ENCODE assay signal across 10 mouse cellular contexts in the genomic region with DNA sequence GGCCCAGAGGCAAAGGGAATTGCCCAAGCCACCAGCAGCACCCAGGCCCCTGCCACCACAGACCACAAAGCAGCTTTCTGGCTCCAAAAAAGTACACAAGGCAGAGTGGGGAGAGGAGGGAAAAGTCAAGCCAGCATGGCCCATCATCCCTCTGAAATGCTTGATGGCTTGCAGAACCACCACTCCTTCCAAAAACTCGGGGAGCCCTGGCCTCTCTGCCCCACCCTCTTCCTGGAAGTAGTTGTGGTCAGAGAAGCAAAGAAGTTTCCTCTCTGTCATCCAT. TPM values are rescaled to one million over a fixed set of nuclear protein-coding genes. Genes with fewer than 3 reads are reported as not detected.
DNase-seq lines count a peak whose midpoint lies in the region; ATAC-seq and TF ChIP-seq lines count a peak whose summit lies in the region.
"Had no signal": no experiment of that assay in that cellular context is flagged by ENCODE, and none has a peak within 500 bp of the region (broad histone marks: within the 10 kb centered on the region; RNA-seq: fewer than 3 reads in every experiment).

No protein-coding gene starts in this region.

- ATAC-seq in midbrain, embryonic 13.5 days, result no peak
- no peak for ATAC-seq in intestine, embryonic 14.5 days (replicated peaks; ENCODE audit: low FRiP score, low TSS enrichment, low read depth)
- ATAC-seq in stomach, postnatal 0 days (ENCODE audit: low FRiP score, low TSS enrichment), result no peak
- ATAC-seq: forebrain, postnatal 0 days had no signal

- no peaks in the 10 kb centered on the region for H3K36me3 ChIP-seq in midbrain, embryonic 13.5 days
- H3K36me3 ChIP-seq in midbrain, embryonic 10.5 days, result no peaks in the 10 kb centered on the region
- H3K36me3 ChIP-seq in intestine, embryonic 14.5 days (ENCODE audit: control insufficient read depth, insufficient read depth, low read length), result no peaks in the 10 kb centered on the region
- no peaks in the 10 kb centered on the region for H3K36me3 ChIP-seq in stomach, postnatal 0 days (ENCODE audit: control insufficient read depth, insufficient read depth, low read length)

- 68% methylated on average over 1 of the region's 1 CpGs for WGBS in midbrain, embryonic 13.5 days
- 70% methylated on average over 1 of the region's 1 CpGs for WGBS in midbrain, embryonic 10.5 days
- 25% methylated on average over 1 of the region's 1 CpGs for WGBS in intestine, embryonic 14.5 days
- 5% methylated on average over 1 of the region's 1 CpGs for WGBS in stomach, postnatal 0 days

- no peak for TF ChIP-seq EP300 in stomach, postnatal 0 days (optimal IDR thresholded peaks at IDR 0.05)

- H3K4me3 ChIP-seq in midbrain, embryonic 13.5 days (replicated peaks), result no peak overlapping the region
- H3K4me3 ChIP-seq in midbrain, embryonic 10.5 days, result no peak overlapping the region
- no peak overlapping the region for H3K4me3 ChIP-seq in intestine, embryonic 14.5 days (ENCODE audit: low read depth, low read length)
- peak overlapping the region; percentile 18 for H3K4me3 ChIP-seq in stomach, postnatal 0 days (ENCODE audit: low read depth, low read length)

- DNase-seq in heart, adult 11 months, result peak; percentile 93
- no peak for DNase-seq in heart, adult 18-20 months
- DNase-seq in midbrain, embryonic 10.5 days (ENCODE audit: low spot score), result no peak
- DNase-seq in intestine, embryonic 14.5 days (ENCODE audit: low spot score), result no peak
- no peak for DNase-seq in stomach, postnatal 0 days (ENCODE audit: low spot score)
- DNase-seq in cerebellum, postnatal 36 days, result no peak
- DNase-seq in kidney, postnatal 10 days, result no peak
- DNase-seq: forebrain, postnatal 0 days had no signal

- no peaks in the 10 kb centered on the region for H3K9me3 ChIP-seq in midbrain, embryonic 13.5 days
- no peaks in the 10 kb centered on the region for H3K9me3 ChIP-seq in midbrain, embryonic 10.5 days (replicated peaks)
- H3K9me3 ChIP-seq in intestine, embryonic 14.5 days (ENCODE audit: control insufficient read depth, low read length), result no peaks in the 10 kb centered on the region
- H3K9me3 ChIP-seq in stomach, postnatal 0 days (ENCODE audit: control insufficient read depth, low read length), result no peaks in the 10 kb centered on the region

- H3K9ac ChIP-seq in midbrain, embryonic 13.5 days (replicated peaks), result no peak overlapping the region
- 0 out of 2 replicates have a peak overlapping the region, but pooled peaks have one; percentile 11 for H3K9ac ChIP-seq in intestine, embryonic 14.5 days (ENCODE audit: low read length)
- 0 out of 2 replicates have a peak overlapping the region, but pooled peaks have one; percentile 31 for H3K9ac ChIP-seq in stomach, postnatal 0 days (ENCODE audit: low read length)

- H3K4me2 ChIP-seq in midbrain, embryonic 13.5 days (replicated peaks), result peak overlapping the region; percentile 7; the same call in 1 of the 2 replicates
- H3K4me2 ChIP-seq in intestine, embryonic 14.5 days (ENCODE audit: low read length), result peak overlapping the region; percentile 99
- peak overlapping the region; percentile 96 for H3K4me2 ChIP-seq in stomach, postnatal 0 days (replicated peaks; ENCODE audit: low read depth)

- H3K4me1 ChIP-seq in midbrain, embryonic 13.5 days (replicated peaks), result peaks cover 29% of the 10 kb centered on the region
- peaks cover 45% of the 10 kb centered on the region for H3K4me1 ChIP-seq in midbrain, embryonic 10.5 days
- peaks cover 32% of the 10 kb centered on the region for H3K4me1 ChIP-seq in intestine, embryonic 14.5 days (replicated peaks; ENCODE audit: control insufficient read depth, insufficient read depth, low read length)
- peaks cover 15% of the 10 kb centered on the region for H3K4me1 ChIP-seq in stomach, postnatal 0 days (replicated peaks; ENCODE audit: control insufficient read depth, insufficient read depth)

- no peak overlapping the region for H3K27ac ChIP-seq in midbrain, embryonic 13.5 days
- H3K27ac ChIP-seq in midbrain, embryonic 10.5 days (replicated peaks), result no peak overlapping the region
- no peak overlapping the region for H3K27ac ChIP-seq in intestine, embryonic 14.5 days (ENCODE audit: low read depth)
- H3K27ac ChIP-seq in stomach, postnatal 0 days (replicated peaks), result 0 out of 2 replicates have a peak overlapping the region, but pooled peaks have one; percentile 30

- no peak for TF ChIP-seq CTCF in stomach, postnatal 0 days (IDR thresholded peaks at IDR 0.05; ENCODE audit: low read depth)

- peaks cover 26% of the 10 kb centered on the region for H3K27me3 ChIP-seq in midbrain, embryonic 13.5 days
- H3K27me3 ChIP-seq in midbrain, embryonic 10.5 days (ENCODE audit: low read depth, poor library complexity, severe bottlenecking), result peaks cover 28% of the 10 kb centered on the region
- no peaks in the 10 kb centered on the region for H3K27me3 ChIP-seq in intestine, embryonic 14.5 days (replicated peaks; ENCODE audit: control insufficient read depth, insufficient read depth, low read length)
- no peaks in the 10 kb centered on the region for H3K27me3 ChIP-seq in stomach, postnatal 0 days (ENCODE audit: control insufficient read depth, insufficient read depth, low read length)

RNA-seq across cellular contexts. Expression of a gene that starts 2.2 kb away (rescaled TPM):
- total RNA-seq in heart, adult 18-20 months (2021), result under 1 TPM; 0.35 to 0.75 TPM
- 1.3 and 2.3 TPM in 2 replicates for polyA plus RNA-seq in midbrain, embryonic 13.5 days (2015; fragmentation: Nextera tagmentation; extraction: Ambion mirVana)
- 2.4 and 2.7 TPM in 2 replicates for polyA plus RNA-seq in midbrain, embryonic 10.5 days (2016; fragmentation: Nextera tagmentation; extraction: Ambion mirVana)
- 5.6 and 6.1 TPM in 2 replicates for polyA plus RNA-seq in intestine, embryonic 14.5 days (2014; fragmentation: Nextera tagmentation; extraction: Ambion mirVana)
- 7.3 and 8.4 TPM in 2 replicates for polyA plus RNA-seq in stomach, postnatal 0 days (2015; fragmentation: Nextera tagmentation; extraction: Ambion mirVana)

RNA-seq across cellular contexts. Expression of a gene that starts 5.4 kb away (rescaled TPM):
- not detected for total RNA-seq in heart, adult 18-20 months (2021)
- not detected in 2 replicates for polyA plus RNA-seq in midbrain, embryonic 13.5 days (2015; fragmentation: Nextera tagmentation; extraction: Ambion mirVana)
- not detected in 2 replicates for polyA plus RNA-seq in midbrain, embryonic 10.5 days (2016; fragmentation: Nextera tagmentation; extraction: Ambion mirVana)
- not detected in 2 replicates for polyA plus RNA-seq in intestine, embryonic 14.5 days (2014; fragmentation: Nextera tagmentation; extraction: Ambion mirVana)
- polyA plus RNA-seq in stomach, postnatal 0 days (2015; fragmentation: Nextera tagmentation; extraction: Ambion mirVana), result not detected in 2 replicates
- total RNA-seq: forebrain, postnatal 0 days; left cerebral cortex, postnatal 36 days had no signal
- polyA plus RNA-seq: forebrain, postnatal 0 days had no signal

RNA-seq across cellular contexts. Expression of a gene that starts 7.6 kb away (rescaled TPM):
- not detected for total RNA-seq in heart, adult 18-20 months (2021)
- not detected in 2 replicates for polyA plus RNA-seq in midbrain, embryonic 13.5 days (2015; fragmentation: Nextera tagmentation; extraction: Ambion mirVana)
- not detected in 2 replicates for polyA plus RNA-seq in midbrain, embryonic 10.5 days (2016; fragmentation: Nextera tagmentation; extraction: Ambion mirVana)
- polyA plus RNA-seq in intestine, embryonic 14.5 days (2014; fragmentation: Nextera tagmentation; extraction: Ambion mirVana), result not detected in 2 replicates
- not detected in 2 replicates for polyA plus RNA-seq in stomach, postnatal 0 days (2015; fragmentation: Nextera tagmentation; extraction: Ambion mirVana)
- total RNA-seq: forebrain, postnatal 0 days; left cerebral cortex, postnatal 36 days had no signal
- polyA plus RNA-seq: forebrain, postnatal 0 days had no signal

RNA-seq across cellular contexts. Expression of a gene that starts 12.8 kb away (rescaled TPM):
- total RNA-seq in heart, adult 18-20 months (2021), result not detected
- polyA plus RNA-seq in midbrain, embryonic 13.5 days (2015; fragmentation: Nextera tagmentation; extraction: Ambion mirVana), result not detected in 2 replicates
- not detected in 2 replicates for polyA plus RNA-seq in midbrain, embryonic 10.5 days (2016; fragmentation: Nextera tagmentation; extraction: Ambion mirVana)
- polyA plus RNA-seq in intestine, embryonic 14.5 days (2014; fragmentation: Nextera tagmentation; extraction: Ambion mirVana), result not detected in 2 replicates
- not detected in 2 replicates for polyA plus RNA-seq in stomach, postnatal 0 days (2015; fragmentation: Nextera tagmentation; extraction: Ambion mirVana)
- total RNA-seq: forebrain, postnatal 0 days; left cerebral cortex, postnatal 36 days had no signal
- polyA plus RNA-seq: forebrain, postnatal 0 days had no signal

RNA-seq across cellular contexts. Expression of a gene that starts 22.5 kb away (rescaled TPM):
- not detected for total RNA-seq in heart, adult 18-20 months (2021)
- polyA plus RNA-seq in midbrain, embryonic 13.5 days (2015; fragmentation: Nextera tagmentation; extraction: Ambion mirVana), result not detected in 2 replicates
- polyA plus RNA-seq in midbrain, embryonic 10.5 days (2016; fragmentation: Nextera tagmentation; extraction: Ambion mirVana), result not detected in 2 replicates
- polyA plus RNA-seq in intestine, embryonic 14.5 days (2014; fragmentation: Nextera tagmentation; extraction: Ambion mirVana), result not detected in 2 replicates
- 0.23 TPM in 1 of 2 replicates, not detected in the other for polyA plus RNA-seq in stomach, postnatal 0 days (2015; fragmentation: Nextera tagmentation; extraction: Ambion mirVana)
- total RNA-seq: forebrain, postnatal 0 days; left cerebral cortex, postnatal 36 days had no signal
- polyA plus RNA-seq: forebrain, postnatal 0 days had no signal

Comparison
In these comparisons a context has a peak if more than half of its experiments do, and no peak if none do; other contexts are left out.
1. H3K4me2 ChIP-seq: peak in every context shown above with its lines; median percentile 99 in intestine, embryonic 14.5 days; 96 in stomach, postnatal 0 days; 7 in midbrain, embryonic 13.5 days.